Mouse (Mus musculus) ES-Bruce4 (cell line): ENCODE measurements around the gene Arv1.

Experiments used
- CTCF ChIP-seq: IDR thresholded peaks from one replicate; pipeline ENCODE4 v1.8.1; 2011; ENCODE audit warnings: low read depth, low read length
- POLR2A ChIP-seq: IDR thresholded peaks from one replicate; pipeline ENCODE4 v1.8.1; 2011; ENCODE audit warnings: low read length; ENCODE audit not compliant: insufficient read depth

DNA sequence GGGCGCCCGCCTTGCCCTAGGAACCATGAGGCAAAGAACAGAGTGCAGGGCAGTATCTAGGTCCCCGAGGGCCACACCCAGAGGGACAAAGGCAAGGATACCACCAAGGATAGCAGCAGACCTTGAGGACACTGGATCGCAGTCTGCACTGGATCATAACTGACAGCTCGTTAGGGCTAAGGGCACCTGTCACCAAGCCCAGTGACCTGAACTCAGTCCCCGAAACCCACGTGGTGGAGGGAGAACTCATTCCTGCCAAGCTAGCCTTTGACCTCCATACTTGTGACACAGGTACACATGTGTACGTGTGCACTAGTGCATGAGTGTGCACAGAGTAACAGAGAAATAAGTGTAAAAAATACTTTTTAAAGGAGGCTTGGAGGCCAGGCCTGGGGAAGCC is 6.2 kb upstream of the Arv1 start:
- no peak for TF ChIP-seq CTCF
- no peak for TF ChIP-seq POLR2A
